Mouse (Mus musculus): ENCODE results near the gene Mrgprf.

Mrgprf gene

GRCm38 (mm10) chr7:145300321-145301007 lies at the start of gene Mrgprf:
Gene Mrgprf, plus strand, starts transcription at chr7:145300828.
- DNase-seq (ENCODE audit: low read depth) = no peak

DNA sequence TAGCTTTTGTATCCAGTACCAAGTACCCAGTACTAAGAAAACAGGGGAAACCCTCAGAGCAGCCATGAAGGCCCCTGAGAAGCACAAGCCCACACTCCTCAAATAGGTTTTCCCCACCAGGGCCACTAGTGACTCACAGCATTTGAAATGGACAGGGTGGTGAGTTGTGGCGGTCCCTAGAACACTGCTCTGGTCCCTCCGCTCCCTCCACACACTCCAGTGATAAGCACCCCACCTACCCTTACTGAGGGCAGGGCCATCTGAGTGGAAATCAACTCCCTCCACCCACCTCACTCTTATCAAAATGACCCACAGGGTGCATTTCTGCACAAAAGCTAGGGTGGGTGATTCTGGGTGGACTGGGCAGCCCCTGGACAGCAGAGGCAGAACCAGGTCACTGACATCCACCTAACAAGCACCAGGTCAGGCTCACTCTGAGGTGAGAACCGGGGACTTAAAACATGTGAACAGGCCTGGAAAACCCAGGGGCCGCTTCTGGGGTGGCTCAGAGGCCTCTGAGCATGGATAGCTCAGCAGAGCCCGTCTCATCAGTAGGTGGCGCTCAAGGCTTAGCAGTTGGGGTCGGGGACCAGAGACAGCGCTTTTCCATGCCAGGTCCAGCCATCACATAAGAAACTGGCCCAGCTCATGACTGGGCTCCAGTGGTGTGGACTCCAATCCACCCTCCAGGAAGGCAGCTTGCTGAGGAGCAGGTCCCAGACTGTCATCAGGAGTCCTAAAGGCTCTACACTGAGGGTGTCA lies 47.7 kb upstream of the Mrgprf start:
- peak; percentile 79 for DNase-seq (ENCODE audit: low read depth)

DNA sequence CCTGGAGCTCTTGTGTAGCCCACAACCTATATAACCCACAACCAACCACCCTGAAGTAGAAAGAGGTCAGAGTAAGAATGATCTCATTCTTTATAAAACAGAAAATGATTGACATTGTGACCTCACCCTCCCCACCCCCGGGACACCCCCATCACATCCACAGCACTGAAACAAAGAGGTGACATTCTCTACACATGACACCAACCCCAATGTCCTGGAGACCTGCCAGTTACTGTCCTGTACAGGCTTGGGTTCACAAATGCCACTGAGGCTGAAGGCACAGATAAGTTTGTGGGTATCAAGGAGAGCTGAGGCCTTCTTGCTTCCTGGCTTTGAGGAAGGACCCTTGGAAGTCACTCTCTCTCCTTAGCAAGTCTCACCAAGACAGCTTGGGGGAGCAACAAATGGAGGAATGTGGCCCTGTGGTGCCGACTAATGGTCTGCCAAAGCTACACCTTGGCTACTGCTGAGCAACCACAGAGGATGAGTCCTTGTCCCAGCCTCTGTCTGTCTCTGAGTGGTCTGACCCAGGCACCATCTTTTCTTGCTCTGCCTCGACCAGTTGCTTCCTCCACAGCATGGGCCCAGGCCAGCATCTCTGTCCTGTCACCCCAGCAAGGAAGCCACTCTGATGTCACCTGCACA lies 46.5 kb upstream of the Mrgprf start:
- DNase-seq (ENCODE audit: low read depth) = no peak

DNA sequence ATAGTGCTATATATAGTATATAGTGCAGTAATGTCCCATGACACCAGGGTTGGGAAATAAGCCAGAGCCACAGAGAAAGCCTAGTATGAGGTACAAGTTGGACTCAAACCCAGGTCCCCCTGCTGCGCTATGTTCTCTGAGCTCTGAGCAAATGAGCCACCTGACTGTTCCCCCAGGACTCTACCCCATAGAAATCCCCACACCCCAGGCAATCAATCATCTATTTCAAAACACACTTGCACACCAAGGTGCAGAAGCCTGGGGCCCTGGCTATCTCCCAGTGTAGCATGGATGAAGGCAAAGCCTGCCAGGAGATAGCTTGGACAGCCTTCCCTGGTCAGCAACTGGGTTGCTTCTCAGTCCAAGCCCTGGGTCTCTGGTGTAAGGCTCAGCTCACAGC lies 44.5 kb upstream of the Mrgprf start:
- no peak for DNase-seq (ENCODE audit: low read depth)

- no peak for DNase-seq (ENCODE audit: low read depth)
Measured at GRCm38 (mm10) chr7:145264202-145264601, 36.4 kb upstream of the Mrgprf start.

DNA sequence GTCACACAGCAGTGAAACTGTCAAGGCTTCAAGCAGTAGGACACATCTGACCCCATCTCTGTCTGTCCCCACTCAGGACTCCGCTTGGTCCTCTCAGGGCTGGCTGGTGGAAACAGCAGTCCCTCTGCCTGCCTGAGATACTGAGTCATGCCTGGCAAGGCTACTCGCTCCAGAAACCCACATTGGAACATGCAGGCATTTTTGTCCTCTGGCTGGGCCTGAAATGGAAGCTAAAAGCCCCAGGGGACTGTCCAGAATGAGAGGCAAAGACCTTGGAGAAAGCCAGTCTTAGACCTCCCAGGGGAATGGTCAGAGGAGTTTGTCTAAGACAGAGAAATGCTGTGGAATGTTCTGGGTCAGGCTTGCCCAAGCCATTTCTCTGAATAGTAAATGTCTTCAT lies 34.6 kb upstream of the Mrgprf start:
- DNase-seq (ENCODE audit: low read depth) = no peak

DNA sequence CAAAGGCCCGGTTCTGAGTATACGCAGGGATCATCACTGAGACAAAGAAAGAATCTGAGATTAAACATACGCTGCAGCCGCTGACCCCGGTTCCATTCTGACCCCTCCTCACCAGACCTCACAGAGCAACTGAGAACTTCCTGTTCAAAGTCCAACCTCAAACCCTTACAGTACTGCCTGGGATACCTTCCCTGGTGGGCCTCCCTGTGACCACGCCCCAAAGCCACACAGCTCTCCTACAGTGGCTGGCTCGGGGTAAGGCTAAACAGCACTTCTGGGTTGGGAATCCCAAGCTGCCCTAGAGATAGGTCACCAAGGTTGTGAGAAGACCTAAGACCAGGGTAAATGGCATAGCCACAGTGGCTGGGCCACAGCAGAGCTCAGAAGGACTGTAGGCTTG lies 31.7 kb upstream of the Mrgprf start:
- no peak for DNase-seq (ENCODE audit: low read depth)

DNA sequence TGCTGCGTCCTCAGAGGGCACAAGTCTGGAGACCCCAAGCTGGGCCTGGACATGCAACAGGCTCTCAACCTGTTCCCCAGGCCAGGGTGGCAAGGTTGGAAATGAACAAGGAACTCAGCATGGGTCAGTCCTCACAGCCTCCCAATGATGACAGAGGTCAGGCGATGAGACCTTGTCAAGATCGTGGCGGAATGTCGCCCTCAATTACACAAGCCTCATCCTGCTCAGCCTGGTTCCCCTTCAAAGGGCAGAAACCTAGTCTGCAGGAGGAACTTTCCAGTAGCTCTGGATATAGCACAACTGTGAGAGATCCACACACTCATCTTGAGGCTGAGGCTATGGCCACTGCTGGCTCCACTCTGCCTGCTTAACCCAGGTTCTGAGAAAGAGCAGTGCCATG lies 29.7 kb upstream of the Mrgprf start:
- DNase-seq (ENCODE audit: low read depth) = no peak

DNA sequence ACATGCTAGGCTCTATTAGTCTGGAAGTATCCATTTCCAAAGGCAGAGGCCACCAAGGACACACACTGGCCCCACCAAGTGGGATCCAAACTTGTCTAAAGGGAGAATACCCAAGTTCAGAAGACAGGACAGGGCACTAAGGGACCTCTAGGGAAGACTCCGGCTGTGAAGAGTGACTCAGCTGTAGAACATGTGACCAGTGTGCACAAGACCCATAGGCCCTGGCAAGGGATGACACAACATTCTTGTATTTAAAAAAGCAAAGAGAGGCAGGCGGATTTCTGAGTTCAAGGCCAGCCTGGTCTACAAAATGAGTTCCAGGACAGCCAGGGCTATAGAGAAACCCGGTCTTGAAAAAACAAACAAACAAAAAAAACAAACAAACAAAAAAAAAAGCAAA lies 25.1 kb upstream of the Mrgprf start:
- DNase-seq (ENCODE audit: low read depth) = peak; percentile 37

DNA sequence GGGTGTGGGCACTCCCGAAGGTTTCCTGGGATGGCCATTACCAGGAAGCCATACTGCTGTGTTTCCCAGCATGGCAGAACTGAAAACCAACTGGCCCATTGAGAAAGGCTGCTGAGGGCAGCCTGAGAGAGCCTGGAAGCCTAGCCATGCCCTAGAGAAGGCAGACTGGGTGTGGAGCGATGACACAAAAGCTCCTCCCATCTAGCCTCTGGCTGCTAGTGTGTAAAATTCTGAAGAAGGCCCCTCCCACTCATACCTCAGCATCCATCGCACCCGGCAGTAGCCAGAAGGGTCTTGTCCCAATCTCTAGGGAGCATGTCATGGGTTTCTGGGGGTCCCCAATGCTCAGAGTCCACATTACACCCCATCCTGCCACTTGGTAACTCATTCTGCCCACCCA lies 19.2 kb upstream of the Mrgprf start:
- DNase-seq (ENCODE audit: low read depth) = no peak

DNA sequence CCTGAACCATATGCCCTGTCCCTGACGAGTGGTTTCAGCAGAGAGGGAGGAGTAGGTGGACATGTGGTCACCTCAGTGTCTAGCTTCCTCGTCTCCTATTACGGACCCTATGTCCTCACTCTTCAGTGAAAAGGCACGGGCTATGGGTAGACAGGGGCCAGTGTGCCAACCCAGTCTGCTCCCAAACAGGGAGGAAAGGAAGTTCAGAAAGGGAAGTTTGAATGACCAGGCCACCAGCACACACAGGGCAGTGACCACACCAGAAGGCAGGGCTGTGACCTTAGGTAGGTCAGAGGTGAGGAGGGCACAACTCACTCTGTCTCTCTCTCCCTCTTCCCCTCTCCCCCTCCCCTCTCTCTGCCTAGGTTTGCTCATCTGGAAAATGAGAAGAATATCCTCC lies 17.6 kb upstream of the Mrgprf start:
- DNase-seq (ENCODE audit: low read depth) = peak; percentile 39

- peak; percentile 95 for DNase-seq (ENCODE audit: low read depth)
Measured at GRCm38 (mm10) chr7:145283487-145284187, 17.0 kb upstream of the Mrgprf start, which contains the start of gene Tpcn2. Gene Tpcn2, minus strand, starts transcription at chr7:145284011.

DNA sequence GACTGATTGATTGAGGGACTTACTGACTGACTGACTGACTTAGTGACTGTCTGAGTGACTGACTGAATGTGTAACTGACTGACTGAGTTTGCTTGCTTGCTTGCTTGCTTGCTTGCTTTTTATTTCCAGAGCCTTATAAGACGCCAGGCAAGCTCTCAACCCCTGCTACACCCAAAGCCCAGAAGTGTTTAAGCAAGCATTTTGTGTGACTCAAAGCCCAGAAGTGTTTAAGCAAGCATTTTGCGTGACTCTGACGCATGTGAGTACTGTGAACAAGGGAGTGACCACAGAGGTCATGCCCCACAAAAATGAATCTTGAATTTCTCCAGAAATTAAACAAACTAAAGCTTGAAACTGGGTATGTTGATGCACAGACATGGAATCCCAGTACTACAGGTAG lies 16.3 kb upstream of the Mrgprf start:
- no peak for DNase-seq (ENCODE audit: low read depth)

GRCm38 (mm10) chr7:145285476-145285875 lies 15.2 kb upstream of the Mrgprf start:
- no peak for DNase-seq (ENCODE audit: low read depth)

GRCm38 (mm10) chr7:145287410-145287809 lies 13.2 kb upstream of the Mrgprf start:
- DNase-seq (ENCODE audit: low read depth) = no peak

GRCm38 (mm10) chr7:145289302-145289701 lies 11.3 kb upstream of the Mrgprf start:
- DNase-seq (ENCODE audit: low read depth) = peak; percentile 47

DNA sequence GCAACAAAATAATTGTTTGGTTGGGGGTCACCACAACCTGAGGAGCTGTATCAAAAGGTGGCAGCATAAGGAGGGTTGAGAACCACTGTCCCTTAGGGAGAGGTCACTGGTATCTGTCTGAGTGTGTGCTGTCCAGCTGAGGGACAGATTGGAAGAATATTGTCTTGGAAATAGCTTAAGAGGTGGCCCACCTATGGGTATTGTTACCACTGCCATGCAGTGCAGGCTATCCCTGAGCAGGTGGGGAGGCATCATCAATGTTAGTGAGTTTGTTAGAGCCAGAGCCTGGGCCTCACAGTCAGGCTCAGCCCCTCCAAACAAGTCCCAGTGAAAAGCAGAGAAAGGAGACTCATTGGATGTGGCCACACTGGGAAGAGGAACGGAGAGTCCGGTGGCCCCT lies 8.8 kb upstream of the Mrgprf start:
- DNase-seq (ENCODE audit: low read depth) = no peak

DNA sequence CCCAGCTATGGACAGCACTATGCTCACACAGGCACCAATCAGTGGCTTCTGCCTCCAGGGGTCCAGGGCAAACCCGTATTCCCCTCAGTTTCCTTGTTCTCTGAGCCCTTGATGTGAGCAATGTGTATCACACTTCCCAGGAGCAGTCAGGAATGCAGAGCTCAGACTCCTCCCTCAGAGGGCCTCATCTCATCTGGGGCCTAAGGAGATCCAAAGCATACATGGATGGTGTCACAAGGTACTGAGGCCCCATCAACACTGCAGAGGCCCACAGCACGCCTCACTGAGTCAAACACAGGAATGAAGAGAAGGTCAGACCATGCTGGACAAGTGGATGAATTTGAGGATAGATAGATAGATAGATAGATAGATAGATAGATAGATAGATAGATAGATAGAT lies 7.9 kb upstream of the Mrgprf start:
- DNase-seq (ENCODE audit: low read depth) = no peak

DNA sequence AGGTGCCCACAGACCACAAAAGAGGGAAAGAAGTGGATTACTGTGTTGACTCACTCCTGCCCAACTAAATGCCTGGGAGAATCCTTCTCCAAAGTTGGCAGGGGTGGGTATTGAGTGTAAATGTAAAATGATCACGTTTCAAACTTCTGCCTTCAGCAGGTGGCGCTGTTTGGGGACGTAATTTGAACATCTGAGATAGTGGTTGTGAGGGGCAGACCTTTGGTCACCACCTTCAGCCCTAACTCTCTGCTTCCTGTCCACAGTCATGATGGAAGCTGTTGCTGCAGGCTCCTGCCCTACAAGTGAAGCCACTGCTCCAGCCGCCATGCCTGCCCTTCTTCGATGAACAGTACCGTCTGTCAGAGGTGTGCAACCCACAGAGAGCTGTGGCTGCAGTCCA lies 6.8 kb upstream of the Mrgprf start:
- peak; percentile 59 for DNase-seq (ENCODE audit: low read depth)

GRCm38 (mm10) chr7:145298666-145299490 lies 1.8 kb upstream of the Mrgprf start:
- DNase-seq (ENCODE audit: low read depth) = no peak

- DNase-seq (ENCODE audit: low read depth) = no peak
Measured at GRCm38 (mm10) chr7:145299562-145300320, 887 bp upstream of the Mrgprf start.

Measured in 416B (cell line).